Mouse (Mus musculus) G1E (cell line): ENCODE results near the gene Tram1l1.

Experiments used
- CTCF ChIP-seq: IDR thresholded peaks from 2 replicates; pipeline ENCODE4 v1.5.1; 2012; ENCODE audit warnings: low read depth, low read length, inconsistent platforms, mixed read lengths
- GATA1 ChIP-seq: IDR thresholded peaks from 2 replicates; pipeline ENCODE4 v1.6.1; 2012; ENCODE audit warnings: borderline replicate concordance, low read length, inconsistent platforms, mixed read lengths
- POLR2AphosphoS5 ChIP-seq: IDR thresholded peaks from 2 replicates; pipeline ENCODE4 v1.6.1; 2012; ENCODE audit warnings: low read depth, low read length, inconsistent platforms; ENCODE audit not compliant: insufficient replicate concordance
- TAL1 ChIP-seq: conservative IDR thresholded peaks from 2 replicates; pipeline ENCODE4 v1.6.1; 2012; ENCODE audit warnings: low read depth, low read length, inconsistent platforms, mixed read lengths

GRCm38 (mm10) chr3:124319254-124319653 lies 1.4 kb upstream of the Tram1l1 start:
- TF ChIP-seq POLR2AphosphoS5 (no peak), GATA1 (no peak), CTCF (no peak), TAL1 (no peak)
